Mouse (Mus musculus) hematopoietic stem cell, adult 5-6 weeks (primary cell): Measurements from ENCODE around the gene Atp2a3. TPM values are rescaled to one million over a fixed set of nuclear protein-coding genes. Genes with fewer than 3 reads are reported as not detected.

ENCODE experiments used
- ATAC-seq, 2 experiments: fragments of 125-278 bp in 1 of 2; replicated peaks in 1 of 2; 2 replicates each; pipeline ENCODE4 v1.8.0; 2016 to 2017; ENCODE audit warnings: inconsistent platforms in 2 of 2, mild to moderate bottlenecking in 2 of 2, moderate number of reproducible peaks in 2 of 2, low read depth in 1 of 2, moderate TSS enrichment in 1 of 2; ENCODE audit not compliant: low FRiP score in 2 of 2, poor library complexity in 2 of 2, severe bottlenecking in 2 of 2, insufficient read depth in 1 of 2, low TSS enrichment in 1 of 2
- total RNA-seq: library from RNA; stranded (forward); fragments of 172-1452, 232-1000 nt; gene quantifications from 2 replicates; pipeline ENCODE4 v1.2.3, GENCODE M21; 2017

Atp2a3 gene
- total RNA-seq, 1 experiment from 2014 or later, result 106 TPM

DNA sequence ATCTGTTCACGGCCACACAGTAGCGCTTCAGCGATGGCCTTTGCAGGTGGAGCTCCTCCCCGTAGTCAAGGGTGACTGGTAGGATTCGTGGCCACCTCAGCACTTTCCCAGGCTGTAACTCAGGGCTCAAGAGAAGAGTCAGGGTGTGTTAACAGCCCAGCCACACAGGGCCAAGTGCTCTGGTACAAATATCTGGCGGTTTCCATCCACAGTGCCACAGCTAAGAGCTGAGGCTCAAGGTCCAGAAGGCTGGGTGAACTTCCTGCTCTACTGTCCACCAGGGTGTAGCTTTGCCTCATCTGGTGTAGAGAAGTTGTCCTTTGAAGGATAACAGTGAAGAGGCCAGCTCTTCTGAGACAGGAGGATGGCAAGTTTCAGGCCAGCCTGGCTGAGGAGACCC is 8.3 kb upstream of the Atp2a3 start:
- ATAC-seq, result no peak

DNA sequence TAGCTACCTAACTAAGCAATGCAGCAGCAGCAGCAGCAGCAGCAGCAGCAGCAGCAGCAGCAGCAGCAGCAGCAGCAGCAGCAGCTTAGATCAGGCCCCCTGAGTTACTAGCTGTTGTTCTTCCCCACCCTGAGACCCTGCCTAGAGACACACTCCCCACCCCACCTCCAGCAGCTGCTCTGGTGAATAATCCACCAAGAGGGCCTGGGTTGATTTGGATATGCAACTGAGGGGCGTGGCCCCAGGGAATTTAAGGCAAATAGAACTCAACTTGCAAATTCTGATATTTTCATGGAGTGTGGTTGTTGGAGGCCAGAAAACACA is 7.9 kb upstream of the Atp2a3 start:
- no peak for ATAC-seq

DNA sequence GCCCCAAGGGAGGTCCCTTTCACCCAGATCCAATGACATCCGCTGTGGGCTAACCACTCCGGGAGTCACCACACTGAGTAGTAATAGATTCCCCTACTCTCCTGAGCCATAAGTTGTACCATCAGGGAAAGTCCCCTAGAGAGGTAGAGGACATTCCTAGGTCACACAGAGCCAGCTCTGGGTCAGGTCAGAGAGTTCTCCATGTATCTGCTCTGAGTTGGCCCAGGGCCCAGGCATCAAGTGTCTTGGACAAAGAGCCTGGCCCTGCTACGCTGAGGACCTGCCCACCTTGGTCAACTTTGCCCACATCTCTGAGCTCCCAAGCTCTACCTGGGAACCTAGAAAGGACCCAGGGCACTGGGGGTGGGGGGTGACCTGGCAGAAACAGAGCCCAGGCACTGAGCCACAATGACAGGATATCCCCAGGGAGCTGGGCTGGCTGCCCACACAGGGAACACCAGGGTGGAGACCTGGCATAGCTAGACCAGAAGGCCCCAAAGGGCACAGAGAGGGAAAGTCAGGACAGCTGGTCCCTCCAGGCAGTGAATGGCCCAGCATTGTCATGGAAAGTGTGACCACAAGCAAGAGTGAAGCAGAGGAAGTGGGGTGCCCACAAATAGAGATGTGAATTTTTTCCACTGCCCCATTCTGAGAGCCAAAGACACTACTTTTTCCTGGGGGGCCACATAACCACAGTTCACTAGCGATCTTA is 7.4 kb upstream of the Atp2a3 start:
- peak; percentile 62 to 74 for ATAC-seq

DNA sequence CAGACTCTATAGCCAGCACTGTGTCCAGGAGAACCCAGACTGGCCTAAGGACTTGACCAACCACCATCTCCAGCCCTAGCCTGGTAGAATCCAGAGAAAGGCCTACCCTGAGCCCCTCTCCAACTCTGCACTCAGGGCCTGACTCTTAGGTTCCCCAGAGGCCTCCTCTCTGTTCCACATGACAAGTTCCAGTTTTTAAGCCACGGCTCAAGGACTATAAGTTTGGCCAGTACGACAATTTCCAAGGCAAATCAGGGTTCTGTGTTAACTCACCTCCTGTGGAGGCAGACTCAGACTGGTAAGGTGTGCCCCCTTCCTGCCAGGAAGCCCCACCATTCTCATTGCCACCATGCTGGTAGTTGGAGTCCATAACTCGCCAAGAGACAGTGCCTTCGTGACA is 6.8 kb upstream of the Atp2a3 start:
- ATAC-seq, result no peak

GRCm38 (mm10) chr11:72955339-72955974 is 5.5 kb upstream of the Atp2a3 start:
- peak; percentile 17 to 26; a peak in 1 of 4 replicates for ATAC-seq

GRCm38 (mm10) chr11:72957318-72957717 is 3.7 kb upstream of the Atp2a3 start:
- ATAC-seq, result no peak

- no peak for ATAC-seq
Measured at GRCm38 (mm10) chr11:72959924-72960679, 867 bp upstream of the Atp2a3 start.

DNA sequence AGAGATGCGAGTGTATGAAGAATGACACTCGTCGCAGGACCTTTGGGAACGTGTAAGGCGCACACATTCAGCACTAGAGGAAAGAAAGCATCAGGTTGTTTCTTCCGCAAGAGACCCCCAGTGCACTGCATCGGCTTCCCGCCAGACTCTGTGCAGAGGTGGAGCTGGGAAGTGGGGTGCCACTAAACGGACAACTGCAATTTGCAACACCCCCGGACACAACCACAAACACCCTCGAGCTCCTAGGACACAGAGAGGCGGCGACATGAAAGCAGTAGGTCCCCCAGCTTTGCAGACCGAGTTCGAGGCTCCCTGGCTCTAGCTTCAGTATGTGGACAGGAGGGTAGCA is 272 bp upstream of the Atp2a3 start:
- ATAC-seq, result no peak

GRCm38 (mm10) chr11:72962378-72962777 is 1.4 kb downstream of the Atp2a3 start:
- ATAC-seq, result no peak

DNA sequence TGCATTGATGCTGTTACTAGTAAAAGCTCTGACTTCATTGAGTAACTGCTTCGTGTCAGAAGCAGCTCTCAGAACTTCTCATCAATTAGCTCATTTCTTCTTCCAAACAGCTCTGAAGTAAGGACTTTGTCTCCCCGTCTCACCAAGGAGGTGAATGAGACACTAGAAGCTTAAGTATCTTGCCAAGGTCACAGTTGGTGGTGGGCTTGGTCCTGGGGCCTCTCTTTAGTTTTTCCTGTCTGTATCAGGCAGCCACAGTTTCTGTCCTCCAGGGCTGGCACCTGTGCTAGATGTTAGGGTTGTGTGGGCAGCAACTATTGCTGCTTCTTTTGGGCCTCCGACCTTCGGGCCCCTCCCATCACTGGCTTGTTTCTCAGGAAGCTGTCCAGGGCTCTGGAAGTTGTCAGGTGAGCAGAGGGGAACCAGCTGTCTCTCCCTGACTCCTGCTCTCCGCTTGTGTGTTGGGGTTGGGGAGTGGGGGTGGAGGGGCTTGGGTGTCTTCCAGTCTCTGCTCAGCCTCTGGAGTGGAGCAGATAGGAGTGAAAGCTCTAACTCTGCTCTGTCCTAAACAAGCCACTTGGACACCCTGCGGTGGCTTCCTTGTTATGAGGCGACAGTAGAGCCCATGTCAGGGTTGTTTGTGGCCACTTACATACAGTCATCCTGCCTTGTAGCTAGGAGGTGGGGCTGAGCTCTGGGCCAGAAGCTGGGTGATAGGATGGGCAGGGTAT is 2.3 kb downstream of the Atp2a3 start:
- ATAC-seq, result 0 out of 4 replicates have a peak, but pooled peaks of 1 of the 2 experiments have one; percentile 3

DNA sequence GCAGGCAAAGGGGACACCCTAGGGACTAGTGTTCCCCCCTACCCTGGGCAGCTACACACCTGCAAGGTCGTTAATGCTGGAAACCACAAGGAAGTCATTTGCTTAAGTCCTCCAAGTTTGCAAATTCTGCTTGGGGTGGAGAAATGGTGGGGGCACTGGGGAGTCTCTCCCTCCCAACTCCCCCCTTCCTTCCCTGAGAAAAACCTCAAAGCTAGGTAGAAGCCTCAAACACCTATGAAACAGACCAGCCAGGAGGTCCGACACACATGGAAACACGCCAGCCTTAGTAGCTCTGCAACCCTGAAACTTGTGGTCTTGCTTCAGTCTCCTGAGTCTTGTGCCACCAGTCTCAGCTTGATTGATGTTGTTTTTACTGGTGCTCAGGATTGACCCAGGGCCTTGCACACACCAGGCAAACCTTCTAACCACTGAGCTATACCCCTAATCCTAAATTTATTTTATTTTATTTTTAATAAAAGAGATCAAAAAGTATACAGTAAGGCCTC is 2.9 kb downstream of the Atp2a3 start:
- 0 out of 4 replicates have a peak, but pooled peaks of 1 of the 2 experiments have one; percentile 8 for ATAC-seq

GRCm38 (mm10) chr11:72974995-72975503 is 14.1 kb downstream of the Atp2a3 start:
- ATAC-seq, result no peak

DNA sequence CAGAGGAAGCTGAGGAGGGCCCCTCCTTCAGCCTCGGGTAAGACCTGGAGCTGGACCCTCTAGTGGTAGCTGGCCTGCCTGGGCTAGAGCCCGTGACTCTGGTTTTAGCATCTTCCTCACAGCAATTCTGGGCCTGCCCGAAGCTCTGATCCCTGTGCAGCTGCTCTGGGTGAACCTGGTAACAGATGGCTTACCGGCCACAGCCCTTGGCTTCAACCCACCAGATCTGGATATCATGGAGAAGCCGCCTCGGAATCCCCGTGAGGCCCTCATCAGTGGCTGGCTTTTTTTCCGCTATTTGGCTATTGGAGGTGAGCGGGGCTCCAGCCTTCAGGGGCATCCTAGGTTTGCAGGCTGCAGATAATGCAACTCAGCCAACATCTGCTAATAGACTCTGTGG is 21.5 kb downstream of the Atp2a3 start:
- no peak for ATAC-seq

DNA sequence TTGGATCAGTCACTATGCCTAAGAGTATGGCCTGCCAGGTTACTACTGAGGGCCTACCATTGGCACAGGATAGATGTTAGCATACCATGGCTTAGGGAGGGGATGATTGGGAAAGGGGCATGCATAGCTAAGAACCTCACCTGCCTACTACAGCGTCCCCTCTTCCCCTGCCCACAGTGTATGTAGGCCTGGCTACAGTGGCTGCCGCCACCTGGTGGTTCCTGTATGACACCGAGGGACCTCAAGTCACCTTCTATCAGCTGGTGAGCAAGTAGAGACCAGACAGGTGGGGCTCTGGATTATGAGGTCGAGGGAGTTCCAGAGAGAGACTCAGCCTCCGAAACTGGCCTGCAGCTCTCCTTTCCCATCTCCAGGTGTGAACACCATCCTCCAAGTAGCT is 22.3 kb downstream of the Atp2a3 start:
- ATAC-seq, result 0 out of 4 replicates have a peak, but pooled peaks of 1 of the 2 experiments have one; percentile 20

- no peak for ATAC-seq
Measured at GRCm38 (mm10) chr11:72986745-72987144, 25.8 kb downstream of the Atp2a3 start.

DNA sequence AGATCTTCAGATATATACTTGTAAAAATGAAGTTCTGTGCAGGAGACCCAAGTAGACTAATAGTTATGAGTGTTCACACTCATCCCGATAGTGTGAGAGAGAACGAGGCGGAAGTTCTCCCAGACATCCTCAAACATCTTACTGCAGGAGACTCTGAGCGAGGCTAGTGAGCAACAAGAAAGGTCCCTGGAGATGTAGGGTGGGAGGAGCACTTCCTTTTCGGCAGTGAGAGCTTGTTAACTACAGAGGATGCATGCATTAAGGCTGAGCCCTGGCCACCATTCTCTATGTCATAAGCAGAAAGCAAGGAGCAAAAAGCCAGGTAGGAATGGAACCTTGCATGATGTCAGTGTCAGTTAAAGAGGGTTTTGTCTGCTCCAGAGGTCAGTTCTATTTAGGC is 26.3 kb downstream of the Atp2a3 start:
- no peak for ATAC-seq

- no peak for ATAC-seq
Measured at GRCm38 (mm10) chr11:72987807-72988206, 26.8 kb downstream of the Atp2a3 start.
